Mouse (Mus musculus) liver, adult 2 months (tissue): ENCODE results near the gene Sos2.

ENCODE experiments used
- CTCF ChIP-seq: fragments of 200-500 bp; IDR thresholded peaks from 2 replicates; pipeline ENCODE4 v1.5.1; 2011; ENCODE audit warnings: low read depth, low read length, control low read depth
- POLR2A ChIP-seq: fragments of 200-500 bp; IDR thresholded peaks from 2 replicates; pipeline ENCODE4 v1.6.1; 2011; ENCODE audit warnings: low read length, control low read depth; ENCODE audit not compliant: insufficient read depth; ENCODE audit errors: extremely low read depth

DNA sequence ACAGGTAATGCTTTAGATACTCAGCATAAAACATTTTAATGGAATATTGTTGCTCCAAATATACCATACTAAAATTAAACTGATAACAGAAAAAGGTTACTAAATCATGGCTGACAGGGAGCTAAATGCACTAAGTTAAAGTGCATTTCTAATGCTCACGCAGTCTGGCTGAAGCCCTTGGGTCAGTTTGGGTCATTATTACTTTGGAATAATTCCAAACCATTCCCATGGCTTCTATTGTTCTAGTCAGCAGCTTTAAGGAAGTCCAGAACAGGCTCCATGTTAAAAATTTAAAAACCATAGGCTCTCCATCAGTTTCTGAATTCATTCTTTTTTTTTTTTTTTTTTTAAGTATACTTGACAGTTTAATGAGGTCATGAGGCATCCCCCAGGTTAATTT, 7.5 kb downstream of the Sos2 start:
- no peak for TF ChIP-seq POLR2A
- no peak for TF ChIP-seq CTCF
